ENCODE assay signal across 11 mouse cellular contexts in the genomic region with DNA sequence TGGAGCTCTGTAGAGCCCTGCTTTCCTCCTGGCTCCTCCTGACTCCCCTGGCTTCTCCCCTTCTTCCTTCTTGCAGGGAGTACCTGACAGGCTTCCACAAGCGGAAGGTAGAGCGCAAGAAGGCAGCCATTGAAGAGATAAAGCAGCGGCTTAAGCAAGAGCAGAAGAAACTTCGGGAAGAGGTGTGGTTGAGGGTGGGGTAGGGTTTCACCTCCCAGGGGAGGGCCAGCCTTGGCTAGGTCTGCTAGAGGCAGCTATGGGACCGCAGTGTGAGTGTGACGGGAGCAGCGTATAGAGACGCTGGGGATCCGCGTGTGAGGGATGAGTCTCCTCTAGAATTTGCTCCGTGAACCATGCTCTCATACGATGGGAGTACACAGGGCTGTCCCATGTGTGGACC. TPM values are rescaled to one million over a fixed set of nuclear protein-coding genes. Genes with fewer than 3 reads are reported as not detected.
DNase-seq lines count a peak whose midpoint lies in the region; ATAC-seq lines count a peak whose summit lies in the region.
"Had no signal": no experiment of that assay in that cellular context is flagged by ENCODE, and none has a peak within 500 bp of the region (broad histone marks: within the 10 kb centered on the region; RNA-seq: fewer than 3 reads in every experiment).

No protein-coding gene starts in this region.

- 86% methylated on average over 12 of the region's 12 CpGs for WGBS in heart, embryonic 10.5 days
- WGBS in midbrain, embryonic 12.5 days = 92% methylated on average over 12 of the region's 12 CpGs
- 95% methylated on average over 12 of the region's 12 CpGs for WGBS in midbrain, embryonic 16.5 days
- 96% methylated on average over 12 of the region's 12 CpGs for WGBS in hindbrain, embryonic 13.5 days
- 63% methylated on average over 12 of the region's 12 CpGs for WGBS in liver, embryonic 16.5 days (ENCODE audit: insufficient replicate concordance)

- H3K4me2 ChIP-seq in midbrain, embryonic 12.5 days (replicated peaks) = peak overlapping the region; percentile 79; the same call in 1 of the 2 replicates
- H3K4me2 ChIP-seq in midbrain, embryonic 16.5 days (ENCODE audit: low read length) = no peak overlapping the region
- no peak overlapping the region for H3K4me2 ChIP-seq in hindbrain, embryonic 13.5 days
- peak overlapping the region; percentile 69 for H3K4me2 ChIP-seq in liver, embryonic 16.5 days (ENCODE audit: low read depth, low read length)

- H3K36me3 ChIP-seq in heart, embryonic 10.5 days = peaks cover 51% of the 10 kb centered on the region
- H3K36me3 ChIP-seq in midbrain, embryonic 12.5 days = peaks cover 49% of the 10 kb centered on the region
- H3K36me3 ChIP-seq in midbrain, embryonic 16.5 days (ENCODE audit: control insufficient read depth, insufficient read depth, low read length) = peaks cover 24% of the 10 kb centered on the region
- H3K36me3 ChIP-seq in hindbrain, embryonic 13.5 days = peaks cover 47% of the 10 kb centered on the region
- peaks cover 17% of the 10 kb centered on the region for H3K36me3 ChIP-seq in liver, embryonic 16.5 days (ENCODE audit: control insufficient read depth, insufficient read depth)

- no peak overlapping the region for H3K9ac ChIP-seq in midbrain, embryonic 12.5 days (replicated peaks)
- H3K9ac ChIP-seq in midbrain, embryonic 16.5 days (ENCODE audit: low read depth, low read length) = no peak overlapping the region
- H3K9ac ChIP-seq in hindbrain, embryonic 13.5 days = peak overlapping the region; percentile 87
- peak overlapping the region; percentile 66 for H3K9ac ChIP-seq in liver, embryonic 16.5 days (ENCODE audit: low read depth, low read length)

- no peaks in the 10 kb centered on the region for H3K27me3 ChIP-seq in heart, embryonic 10.5 days (ENCODE audit: insufficient read depth, poor library complexity, severe bottlenecking)
- 0 out of 2 replicates have a peak, but pooled peaks cover 3% of the 10 kb centered on the region for H3K27me3 ChIP-seq in midbrain, embryonic 12.5 days
- no peaks in the 10 kb centered on the region for H3K27me3 ChIP-seq in midbrain, embryonic 16.5 days (ENCODE audit: control insufficient read depth, insufficient read depth, low read depth, low read length)
- no peaks in the 10 kb centered on the region for H3K27me3 ChIP-seq in hindbrain, embryonic 13.5 days
- H3K27me3 ChIP-seq in liver, embryonic 16.5 days (ENCODE audit: control insufficient read depth, insufficient read depth, low read depth, low read length) = no peaks in the 10 kb centered on the region

- peak overlapping the region; percentile 93; the same call in 1 of the 2 replicates for H3K27ac ChIP-seq in heart, embryonic 10.5 days
- H3K27ac ChIP-seq in midbrain, embryonic 12.5 days (replicated peaks) = no peak overlapping the region
- H3K27ac ChIP-seq in midbrain, embryonic 16.5 days (ENCODE audit: low read length) = no peak overlapping the region
- no peak overlapping the region for H3K27ac ChIP-seq in hindbrain, embryonic 13.5 days
- H3K27ac ChIP-seq in liver, embryonic 16.5 days (ENCODE audit: low read length) = peak overlapping the region; percentile 58

- no peaks in the 10 kb centered on the region for H3K9me3 ChIP-seq in heart, embryonic 10.5 days
- no peaks in the 10 kb centered on the region for H3K9me3 ChIP-seq in midbrain, embryonic 12.5 days
- H3K9me3 ChIP-seq in midbrain, embryonic 16.5 days (replicated peaks; ENCODE audit: control insufficient read depth, low read length, poor library complexity, severe bottlenecking) = no peaks in the 10 kb centered on the region
- H3K9me3 ChIP-seq in hindbrain, embryonic 13.5 days = no peaks in the 10 kb centered on the region
- no peaks in the 10 kb centered on the region for H3K9me3 ChIP-seq in liver, embryonic 16.5 days (replicated peaks; ENCODE audit: control insufficient read depth, low read length)

- DNase-seq in heart, embryonic 10.5 days (ENCODE audit: low spot score) = peak; percentile 78
- no peak for DNase-seq in heart, adult 8-10 months (ENCODE audit: low spot score)
- DNase-seq in frontal cortex, postnatal 36 days (ENCODE audit: low spot score in 2 of 2) = no peak
- DNase-seq in urinary bladder, postnatal 25 days (ENCODE audit: low spot score) = no peak
- DNase-seq: adrenal gland, postnatal 10 days; kidney, adult 18-20 months; thymus, postnatal 25 days had no signal

- no peak overlapping the region; the same call in 1 of the 2 replicates for H3K4me3 ChIP-seq in heart, embryonic 10.5 days
- H3K4me3 ChIP-seq in midbrain, embryonic 12.5 days = no peak overlapping the region
- no peak overlapping the region for H3K4me3 ChIP-seq in midbrain, embryonic 16.5 days (ENCODE audit: low read depth, low read length)
- no peak overlapping the region for H3K4me3 ChIP-seq in hindbrain, embryonic 13.5 days
- H3K4me3 ChIP-seq in liver, embryonic 16.5 days (ENCODE audit: low read depth, low read length) = peak overlapping the region; percentile 86

- H3K4me1 ChIP-seq in heart, embryonic 10.5 days = peaks cover 20% of the 10 kb centered on the region
- H3K4me1 ChIP-seq in midbrain, embryonic 12.5 days = peaks cover 14% of the 10 kb centered on the region
- peaks cover 8% of the 10 kb centered on the region for H3K4me1 ChIP-seq in midbrain, embryonic 16.5 days (ENCODE audit: control insufficient read depth, insufficient read depth, low read length)
- peaks cover 27% of the 10 kb centered on the region for H3K4me1 ChIP-seq in hindbrain, embryonic 13.5 days (replicated peaks)
- H3K4me1 ChIP-seq in liver, embryonic 16.5 days (ENCODE audit: control insufficient read depth, low read depth, low read length) = peaks cover 27% of the 10 kb centered on the region

- no peak for ATAC-seq in midbrain, embryonic 12.5 days (ENCODE audit: low FRiP score, low read depth)
- no peak for ATAC-seq in midbrain, embryonic 16.5 days
- no peak for ATAC-seq in hindbrain, embryonic 13.5 days (ENCODE audit: low FRiP score)
- peak; percentile 76 for ATAC-seq in liver, embryonic 16.5 days (ENCODE audit: low read depth)

RNA-seq across cellular contexts. Expression of gene Nol12, which starts 1.7 kb away (rescaled TPM):
- polyA plus RNA-seq in heart, embryonic 10.5 days (2016; fragmentation: Nextera tagmentation; extraction: Ambion mirVana) = 45.8 and 70.0 TPM in 2 replicates
- 10 to 100 TPM; 14.7 to 17.9 (median 17.1) TPM for total RNA-seq in heart, adult 8-10 months (2022)
- polyA plus RNA-seq in midbrain, embryonic 12.5 days (2016; fragmentation: Nextera tagmentation; extraction: Ambion mirVana) = 50.2 and 59.6 TPM in 2 replicates
- 66.3 and 67.6 TPM in 2 replicates for polyA plus RNA-seq in midbrain, embryonic 16.5 days (2015; fragmentation: Nextera tagmentation; extraction: Ambion mirVana)
- 57.4 and 62.3 TPM in 2 replicates for polyA plus RNA-seq in hindbrain, embryonic 13.5 days (2015; fragmentation: Nextera tagmentation; extraction: Ambion mirVana)
- 24.0 and 25.1 TPM in 2 replicates for polyA plus RNA-seq in liver, embryonic 16.5 days (2015; fragmentation: Nextera tagmentation; extraction: Ambion mirVana)

RNA-seq across cellular contexts. Expression of gene Lgals1, which starts 9.9 kb away (rescaled TPM):
- 427 and 466 TPM in 2 replicates for polyA plus RNA-seq in heart, embryonic 10.5 days (2016; fragmentation: Nextera tagmentation; extraction: Ambion mirVana)
- 100 to 1,000 TPM; 175 to 339 (median 222) TPM for total RNA-seq in heart, adult 8-10 months (2022)
- polyA plus RNA-seq in midbrain, embryonic 12.5 days (2016; fragmentation: Nextera tagmentation; extraction: Ambion mirVana) = 346 and 420 TPM in 2 replicates
- 51.7 and 53.2 TPM in 2 replicates for polyA plus RNA-seq in midbrain, embryonic 16.5 days (2015; fragmentation: Nextera tagmentation; extraction: Ambion mirVana)
- 193 and 202 TPM in 2 replicates for polyA plus RNA-seq in hindbrain, embryonic 13.5 days (2015; fragmentation: Nextera tagmentation; extraction: Ambion mirVana)
- 295 and 318 TPM in 2 replicates for polyA plus RNA-seq in liver, embryonic 16.5 days (2015; fragmentation: Nextera tagmentation; extraction: Ambion mirVana)

RNA-seq across cellular contexts. Expression of gene Triobp, which starts 11.1 kb away (rescaled TPM):
- polyA plus RNA-seq in heart, embryonic 10.5 days (2016; fragmentation: Nextera tagmentation; extraction: Ambion mirVana) = 63.6 and 68.2 TPM in 2 replicates
- 10 to 100 TPM; 30.2 to 31.3 (median 31.0) TPM for total RNA-seq in heart, adult 8-10 months (2022)
- 40.0 and 45.0 TPM in 2 replicates for polyA plus RNA-seq in midbrain, embryonic 12.5 days (2016; fragmentation: Nextera tagmentation; extraction: Ambion mirVana)
- 40.9 and 48.8 TPM in 2 replicates for polyA plus RNA-seq in midbrain, embryonic 16.5 days (2015; fragmentation: Nextera tagmentation; extraction: Ambion mirVana)
- polyA plus RNA-seq in hindbrain, embryonic 13.5 days (2015; fragmentation: Nextera tagmentation; extraction: Ambion mirVana) = 31.6 and 36.6 TPM in 2 replicates
- polyA plus RNA-seq in liver, embryonic 16.5 days (2015; fragmentation: Nextera tagmentation; extraction: Ambion mirVana) = 18.0 and 20.8 TPM in 2 replicates

RNA-seq across cellular contexts. Expression of gene Pdxp, which starts 22.7 kb away (rescaled TPM):
- 26.5 and 35.7 TPM in 2 replicates for polyA plus RNA-seq in heart, embryonic 10.5 days (2016; fragmentation: Nextera tagmentation; extraction: Ambion mirVana)
- 1 to 10 TPM in 2 of 4 experiments, under 1 TPM in 2; 0.69 to 1.0 (median 0.88) TPM for total RNA-seq in heart, adult 8-10 months (2022)
- polyA plus RNA-seq in midbrain, embryonic 12.5 days (2016; fragmentation: Nextera tagmentation; extraction: Ambion mirVana) = 46.3 and 53.7 TPM in 2 replicates
- polyA plus RNA-seq in midbrain, embryonic 16.5 days (2015; fragmentation: Nextera tagmentation; extraction: Ambion mirVana) = 107 and 126 TPM in 2 replicates
- polyA plus RNA-seq in hindbrain, embryonic 13.5 days (2015; fragmentation: Nextera tagmentation; extraction: Ambion mirVana) = 62.7 and 64.3 TPM in 2 replicates
- polyA plus RNA-seq in liver, embryonic 16.5 days (2015; fragmentation: Nextera tagmentation; extraction: Ambion mirVana) = 2.7 and 3.1 TPM in 2 replicates

RNA-seq across cellular contexts. Expression of gene Sh3bp1, which starts 36.8 kb away (rescaled TPM):
- 33.8 and 44.4 TPM in 2 replicates for polyA plus RNA-seq in heart, embryonic 10.5 days (2016; fragmentation: Nextera tagmentation; extraction: Ambion mirVana)
- total RNA-seq in heart, adult 8-10 months (2022) = 1 to 10 TPM; 2.6 to 6.3 (median 4.1) TPM
- polyA plus RNA-seq in midbrain, embryonic 12.5 days (2016; fragmentation: Nextera tagmentation; extraction: Ambion mirVana) = 8.2 and 9.3 TPM in 2 replicates
- 2.2 and 2.7 TPM in 2 replicates for polyA plus RNA-seq in midbrain, embryonic 16.5 days (2015; fragmentation: Nextera tagmentation; extraction: Ambion mirVana)
- 3.8 and 4.5 TPM in 2 replicates for polyA plus RNA-seq in hindbrain, embryonic 13.5 days (2015; fragmentation: Nextera tagmentation; extraction: Ambion mirVana)
- polyA plus RNA-seq in liver, embryonic 16.5 days (2015; fragmentation: Nextera tagmentation; extraction: Ambion mirVana) = 13.1 and 14.2 TPM in 2 replicates

Comparison
In these comparisons a context has a peak if more than half of its experiments do, and no peak if none do; other contexts are left out.
1. H3K4me2 ChIP-seq: peak in midbrain, embryonic 12.5 days (single experiment) and liver, embryonic 16.5 days (single experiment); none in midbrain, embryonic 16.5 days (single experiment) and hindbrain, embryonic 13.5 days (single experiment).
2. H3K27ac ChIP-seq: peak in heart, embryonic 10.5 days (single experiment) and liver, embryonic 16.5 days (single experiment); none in midbrain, embryonic 12.5 days (single experiment), midbrain, embryonic 16.5 days (single experiment) and hindbrain, embryonic 13.5 days (single experiment).
3. H3K9ac ChIP-seq: peak in hindbrain, embryonic 13.5 days (single experiment) and liver, embryonic 16.5 days (single experiment); none in midbrain, embryonic 12.5 days (single experiment) and midbrain, embryonic 16.5 days (single experiment).